In genomic region chr6:21709228-21709627, GRCm38 (mm10) we compare ENCODE assay signal across 9 mouse cellular contexts.
DNase-seq lines count a peak whose midpoint lies in the region; ATAC-seq lines count a peak whose summit lies in the region.
"Had no signal": no experiment of that assay in that cellular context is flagged by ENCODE, and none has a peak within 500 bp of the region (broad histone marks: within the 10 kb centered on the region; RNA-seq: fewer than 3 reads in every experiment).

No protein-coding gene starts in this region.

- no peaks in the 10 kb centered on the region for H3K9me3 ChIP-seq in hindbrain, embryonic 14.5 days (ENCODE audit: control insufficient read depth, low read length)
- H3K9me3 ChIP-seq in hindbrain, embryonic 13.5 days, result no peaks in the 10 kb centered on the region
- H3K9me3 ChIP-seq in midbrain, embryonic 16.5 days (replicated peaks; ENCODE audit: control insufficient read depth, low read length, poor library complexity, severe bottlenecking), result no peaks in the 10 kb centered on the region
- H3K9me3 ChIP-seq in midbrain, embryonic 13.5 days, result no peaks in the 10 kb centered on the region

- no peak overlapping the region for H3K27ac ChIP-seq in hindbrain, embryonic 14.5 days
- no peak overlapping the region for H3K27ac ChIP-seq in hindbrain, embryonic 13.5 days
- no peak overlapping the region for H3K27ac ChIP-seq in midbrain, embryonic 16.5 days (ENCODE audit: low read length)
- H3K27ac ChIP-seq in midbrain, embryonic 13.5 days, result no peak overlapping the region

- H3K4me1 ChIP-seq in hindbrain, embryonic 14.5 days (replicated peaks; ENCODE audit: control insufficient read depth, insufficient read depth, low read length), result 0 out of 2 replicates have a peak, but pooled peaks cover 3% of the 10 kb centered on the region
- no peaks in the 10 kb centered on the region for H3K4me1 ChIP-seq in hindbrain, embryonic 13.5 days (replicated peaks)
- no peaks in the 10 kb centered on the region for H3K4me1 ChIP-seq in midbrain, embryonic 16.5 days (ENCODE audit: control insufficient read depth, insufficient read depth, low read length)
- no peaks in the 10 kb centered on the region for H3K4me1 ChIP-seq in midbrain, embryonic 13.5 days (replicated peaks)

- peak; percentile 89 for DNase-seq in hindbrain, embryonic 14.5 days (ENCODE audit: low spot score)
- peak; percentile 35 for DNase-seq in cerebellum, adult 9-11 months
- peak; percentile 16 for DNase-seq in retina, postnatal 7 days (ENCODE audit: low read depth, low spot score)
- no peak for DNase-seq in spleen, adult 18-20 months
- no peak for DNase-seq in thymus, postnatal 36 days
- DNase-seq: adrenal gland, adult 2 months had no signal

- no peaks in the 10 kb centered on the region for H3K36me3 ChIP-seq in hindbrain, embryonic 14.5 days (replicated peaks; ENCODE audit: control insufficient read depth, insufficient read depth)
- no peaks in the 10 kb centered on the region for H3K36me3 ChIP-seq in hindbrain, embryonic 13.5 days
- no peaks in the 10 kb centered on the region for H3K36me3 ChIP-seq in midbrain, embryonic 16.5 days (ENCODE audit: control insufficient read depth, insufficient read depth, low read length)
- no peaks in the 10 kb centered on the region for H3K36me3 ChIP-seq in midbrain, embryonic 13.5 days

- ATAC-seq in hindbrain, embryonic 14.5 days (ENCODE audit: low FRiP score), result no peak; the same call in 1 of the 2 replicates
- no peak for ATAC-seq in hindbrain, embryonic 13.5 days (ENCODE audit: low FRiP score)
- 0 out of 2 replicates have a peak, but pooled peaks have one; percentile 56 for ATAC-seq in midbrain, embryonic 16.5 days
- no peak for ATAC-seq in midbrain, embryonic 13.5 days

- H3K4me3 ChIP-seq in hindbrain, embryonic 14.5 days (replicated peaks; ENCODE audit: low read length), result no peak overlapping the region
- no peak overlapping the region for H3K4me3 ChIP-seq in hindbrain, embryonic 13.5 days
- H3K4me3 ChIP-seq in midbrain, embryonic 16.5 days (ENCODE audit: low read depth, low read length), result no peak overlapping the region
- H3K4me3 ChIP-seq in midbrain, embryonic 13.5 days (replicated peaks), result no peak overlapping the region

- no peak overlapping the region for H3K4me2 ChIP-seq in hindbrain, embryonic 14.5 days (replicated peaks)
- no peak overlapping the region for H3K4me2 ChIP-seq in hindbrain, embryonic 13.5 days
- no peak overlapping the region for H3K4me2 ChIP-seq in midbrain, embryonic 16.5 days (ENCODE audit: low read length)
- no peak overlapping the region for H3K4me2 ChIP-seq in midbrain, embryonic 13.5 days (replicated peaks)

- no peak overlapping the region for H3K9ac ChIP-seq in hindbrain, embryonic 14.5 days
- H3K9ac ChIP-seq in hindbrain, embryonic 13.5 days, result no peak overlapping the region
- H3K9ac ChIP-seq in midbrain, embryonic 16.5 days (ENCODE audit: low read depth, low read length), result no peak overlapping the region
- H3K9ac ChIP-seq in midbrain, embryonic 13.5 days (replicated peaks), result no peak overlapping the region

- no peaks in the 10 kb centered on the region for H3K27me3 ChIP-seq in hindbrain, embryonic 14.5 days (ENCODE audit: control insufficient read depth, insufficient read depth, low read length)
- no peaks in the 10 kb centered on the region for H3K27me3 ChIP-seq in hindbrain, embryonic 13.5 days
- H3K27me3 ChIP-seq in midbrain, embryonic 16.5 days (ENCODE audit: control insufficient read depth, insufficient read depth, low read depth, low read length), result no peaks in the 10 kb centered on the region
- no peaks in the 10 kb centered on the region for H3K27me3 ChIP-seq in midbrain, embryonic 13.5 days

- 20% methylated on average over 3 of the region's 3 CpGs for WGBS in hindbrain, embryonic 14.5 days
- 29% methylated on average over 3 of the region's 3 CpGs for WGBS in hindbrain, embryonic 13.5 days
- 16% methylated on average over 3 of the region's 3 CpGs for WGBS in midbrain, embryonic 16.5 days
- 25% methylated on average over 3 of the region's 3 CpGs for WGBS in midbrain, embryonic 13.5 days

Comparison
In these comparisons a context has a peak if more than half of its experiments do, and no peak if none do; other contexts are left out.
1. DNase-seq: peak in hindbrain, embryonic 14.5 days (single experiment), cerebellum, adult 9-11 months (single experiment) and retina, postnatal 7 days (single experiment); none in spleen, adult 18-20 months (0 of 2) and thymus, postnatal 36 days (0 of 2).